Mouse (Mus musculus) lung, adult 2 months (tissue): ENCODE measurements around the gene Ranbp3l. TPM values are rescaled to one million over a fixed set of nuclear protein-coding genes. Genes with fewer than 3 reads are reported as not detected.

ENCODE experiments used
- DNase-seq: peaks from one replicate; pipeline ENCODE4 v3.0.0; 2022
- H3K4me1 ChIP-seq: fragments of 200-500 bp; 2 replicates; pipeline ENCODE4 v1.6.1; 2011; ENCODE audit warnings: low read length; ENCODE audit not compliant: control insufficient read depth, insufficient read depth
- H3K4me3 ChIP-seq: fragments of 200-500 bp; replicated peaks from 2 replicates; pipeline ENCODE3; 2011; ENCODE audit warnings: low read depth, mild to moderate bottlenecking, control low read depth, low read length; ENCODE audit errors: extremely low read depth
- CTCF ChIP-seq: fragments of 200-500 bp; IDR thresholded peaks from 2 replicates; pipeline ENCODE4 v1.5.1; 2011; ENCODE audit warnings: mild to moderate bottlenecking, low read length, control low read depth; ENCODE audit not compliant: insufficient read depth
- POLR2A ChIP-seq: fragments of 200-500 bp; IDR thresholded peaks from 2 replicates; pipeline ENCODE4 v1.6.1; 2011; ENCODE audit warnings: low read depth, mild to moderate bottlenecking, control low read depth, low read length, borderline replicate concordance; ENCODE audit errors: extremely low read depth
- WGBS: fragments of 180-500 bp; shearing (Covaris S2); methylation state at CpG from one replicate; pipeline ENCODE4 v1.1.7; 2018; 5-methylcytosine and 5-hydroxymethylcytosine counted together
- polyA plus RNA-seq: library from polyadenylated mRNA; depleted of rRNA; stranded (reverse); fragments of >200 nt; gene quantifications from 2 replicates; pipeline ENCODE4 v1.2.3, GENCODE M21; 2012

Gene Ranbp3l
- polyA plus RNA-seq, 1 experiment, result 0.07 TPM

- H3K4me3 ChIP-seq, result no peak overlapping the region
- peaks cover 9% of the 10 kb centered on the region for H3K4me1 ChIP-seq
- no peak for DNase-seq
- WGBS, result 62% methylated on average over 4 of the region's 4 CpGs
- TF ChIP-seq POLR2A (no peak), CTCF (no peak)
These were observed 101.1 kb downstream of the Ranbp3l start for GRCm38 (mm10) chr15:9068881-9069280.

DNA sequence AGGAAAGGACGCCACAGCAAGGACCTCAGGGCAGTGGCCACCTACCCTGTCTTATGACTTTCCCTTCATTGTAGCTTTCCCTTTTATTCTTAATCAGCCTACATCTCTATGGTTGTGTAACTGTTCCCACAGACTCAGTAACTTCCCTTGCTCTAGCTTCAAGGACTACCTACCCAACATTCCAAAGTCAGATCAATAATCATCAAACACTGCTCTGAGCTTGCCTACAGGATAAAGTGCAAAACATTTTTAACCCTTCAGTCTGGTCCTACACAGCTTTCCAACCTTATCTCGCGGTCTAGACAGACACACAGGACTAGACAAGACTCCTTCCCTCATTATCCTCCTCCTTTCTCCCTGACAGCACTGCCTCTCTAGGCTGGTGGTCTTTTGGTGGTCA lies 102.6 kb downstream of the Ranbp3l start:
- TF ChIP-seq CTCF (no peak), POLR2A (no peak)
- Histone ChIP-seq H3K4me1 (peaks cover 11% of the 10 kb centered on the region), H3K4me3 (peak overlapping the region; percentile 79)
- no peak for DNase-seq
- WGBS, result under 1% methylated on average over 3 of the region's 3 CpGs

GRCm38 (mm10) chr15:9070912-9071555 lies 103.3 kb downstream of the Ranbp3l start, which contains the start of gene Nadk2:
Gene Nadk2, plus strand, starts transcription at chr15:9071260.
- DNase-seq, result peak; percentile 98
- Histone ChIP-seq H3K4me1 (peaks cover 11% of the 10 kb centered on the region), H3K4me3 (peak within 1 kb of the TSS; percentile 79)
- TF ChIP-seq CTCF (no peak), POLR2A (no peak)
- WGBS, result under 1% methylated on average over 53 of the region's 54 CpGs

DNA sequence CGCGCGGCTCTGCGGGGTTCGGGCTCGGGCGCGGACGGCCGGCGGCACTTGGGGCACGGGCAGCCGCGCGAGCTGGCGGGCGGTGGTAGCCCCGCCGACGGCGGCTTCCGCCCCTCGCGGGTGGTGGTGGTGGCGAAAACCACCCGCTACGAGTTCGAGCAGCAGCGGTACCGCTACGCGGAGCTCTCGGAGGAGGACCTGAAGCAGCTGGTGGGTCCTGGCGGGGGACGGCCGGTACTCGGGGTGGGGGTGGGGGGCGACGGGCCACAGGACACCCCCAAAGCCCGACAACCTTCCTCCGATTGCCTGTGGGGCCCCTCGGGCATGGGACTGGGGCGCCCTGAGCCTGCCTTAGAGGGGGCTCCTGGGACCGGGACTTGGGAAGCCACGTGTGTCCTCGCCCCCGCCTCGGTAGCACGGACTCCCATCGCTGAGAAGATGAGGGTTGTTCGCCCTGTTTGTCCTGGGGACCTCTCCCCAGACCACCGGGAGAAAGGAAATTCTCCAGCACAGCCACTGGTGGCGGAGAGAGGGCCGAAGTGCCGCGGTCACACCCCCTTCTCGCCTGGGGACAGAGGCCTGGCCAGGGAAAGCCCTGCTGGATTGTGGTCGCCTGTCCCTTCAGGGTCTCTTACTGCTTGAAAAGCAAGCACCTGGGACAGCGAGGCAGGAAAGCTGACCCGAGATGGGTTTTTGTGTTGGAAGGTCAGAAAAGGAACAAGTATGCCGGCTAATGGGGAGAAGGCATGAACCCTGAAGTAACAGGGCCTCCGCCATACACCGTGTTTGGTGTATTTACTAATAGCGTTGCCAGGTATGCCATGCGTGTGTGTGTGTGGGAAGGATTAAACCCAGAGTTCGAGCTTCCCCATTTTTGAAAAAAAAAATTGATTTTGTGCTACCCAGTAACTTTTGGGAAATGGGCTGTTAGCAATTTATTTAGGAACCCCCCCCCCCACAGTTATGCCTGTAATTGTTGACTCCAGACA lies 104.1 kb downstream of the Ranbp3l start:
- no peak for TF ChIP-seq CTCF
- TF ChIP-seq POLR2A, result no peak

DNA sequence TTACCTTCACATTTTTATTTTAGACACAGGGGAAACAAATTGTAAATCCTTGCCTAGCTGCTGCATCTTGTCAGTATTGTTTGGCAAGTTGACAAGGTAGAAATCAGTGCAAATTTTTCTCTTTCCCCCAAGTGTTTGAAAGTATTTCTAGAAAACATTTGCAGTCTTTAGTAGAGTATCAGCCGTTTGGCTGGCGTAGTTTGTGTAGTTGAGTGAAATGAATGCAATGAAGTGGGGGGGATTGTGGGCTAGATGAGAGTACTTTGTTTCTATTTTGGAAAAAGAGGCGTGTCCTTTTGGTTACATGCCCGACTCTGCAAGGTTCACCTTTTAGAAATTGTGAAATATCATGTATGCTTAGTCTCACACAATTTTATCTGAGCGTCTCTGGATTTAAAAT lies 104.9 kb downstream of the Ranbp3l start:
- no peak for DNase-seq
- WGBS, result 18% methylated on average over 5 of the region's 5 CpGs
- Histone ChIP-seq H3K4me1 (peaks cover 11% of the 10 kb centered on the region), H3K4me3 (peak overlapping the region; percentile 51)
- TF ChIP-seq CTCF, result no peak
- TF ChIP-seq POLR2A, result no peak

More for the DNA sequence above, 104.1 kb downstream of the Ranbp3l start:
- peak overlapping the region; percentile 64 for H3K4me3 ChIP-seq
- peaks cover 11% of the 10 kb centered on the region for H3K4me1 ChIP-seq
- DNase-seq, result peak; percentile 68
- under 1% methylated on average over 66 of the region's 66 CpGs for WGBS

GRCm38 (mm10) chr15:9073067-9073608 lies 105.4 kb downstream of the Ranbp3l start:
- TF ChIP-seq CTCF, result no peak
- no peak for TF ChIP-seq POLR2A
- 33% methylated on average over 12 of the region's 12 CpGs for WGBS
- H3K4me3 ChIP-seq, result peak overlapping the region; percentile 51
- no peak for DNase-seq
- peaks cover 11% of the 10 kb centered on the region for H3K4me1 ChIP-seq

DNA sequence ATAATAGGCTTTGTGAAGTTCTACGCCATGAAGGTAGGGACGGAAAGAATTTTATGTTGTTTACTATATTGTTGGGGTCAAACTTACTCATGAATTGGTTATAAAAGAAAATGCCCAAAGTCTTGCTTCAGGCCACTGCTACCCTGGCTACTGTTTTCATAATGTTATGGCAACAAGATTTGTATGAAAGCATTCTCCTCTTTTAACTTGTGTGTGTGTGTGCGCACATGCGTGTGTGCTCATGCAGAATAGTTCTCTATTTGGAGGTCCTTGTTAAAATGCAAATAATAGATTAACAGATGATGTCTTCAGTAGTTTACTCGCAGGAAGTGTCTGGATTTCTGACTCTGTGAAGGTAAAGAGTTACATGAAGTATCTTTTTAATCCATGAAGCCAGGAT lies 105.9 kb downstream of the Ranbp3l start:
- Histone ChIP-seq H3K4me1 (peaks cover 11% of the 10 kb centered on the region), H3K4me3 (no peak overlapping the region)
- TF ChIP-seq CTCF, result no peak
- TF ChIP-seq POLR2A, result no peak
- WGBS, result 68% methylated on average over 5 of the region's 5 CpGs
- no peak for DNase-seq

DNA sequence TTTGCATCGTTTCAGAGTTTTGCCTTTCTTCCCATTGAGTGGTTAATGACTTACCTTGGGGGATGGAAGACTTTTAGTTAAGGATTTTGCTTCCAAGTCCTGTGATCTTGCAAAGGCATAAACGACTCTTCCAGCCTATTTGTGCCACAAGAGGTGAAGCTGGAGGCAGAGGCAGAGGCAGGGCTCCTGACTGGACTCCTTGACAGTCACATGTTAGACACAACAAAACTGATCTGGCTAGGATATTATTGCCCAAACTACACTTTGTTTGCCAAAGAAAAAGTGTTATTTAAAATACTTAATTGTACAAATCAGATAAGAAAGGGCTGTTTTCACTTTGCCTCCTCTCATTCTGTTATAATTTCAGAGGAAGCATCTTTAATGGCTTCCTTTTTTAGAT lies 106.4 kb downstream of the Ranbp3l start:
- H3K4me3 ChIP-seq, result no peak overlapping the region

DNA sequence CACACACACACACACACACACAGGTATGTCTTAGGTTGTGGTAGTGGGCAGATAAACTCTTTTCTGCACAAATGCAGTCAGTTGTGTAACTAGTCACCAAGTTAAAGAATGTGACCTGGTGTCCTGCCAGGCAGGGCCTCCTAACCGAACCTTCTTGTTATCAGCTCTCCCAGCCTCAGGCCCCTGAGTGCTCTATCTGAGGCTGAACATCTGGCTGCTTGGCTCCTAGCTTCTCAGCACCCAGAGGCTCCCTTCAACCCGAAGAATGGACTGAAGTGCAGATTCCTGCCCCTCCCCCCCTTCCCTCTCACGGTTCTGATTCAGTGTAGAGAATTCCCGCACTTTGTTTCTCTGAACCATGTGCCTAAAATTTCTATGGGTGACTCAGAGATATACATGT lies 106.9 kb downstream of the Ranbp3l start:
- Histone ChIP-seq H3K4me3 (no peak overlapping the region), H3K4me1 (peaks cover 11% of the 10 kb centered on the region)
- peak; percentile 27 for DNase-seq
- 30% methylated on average over 4 of the region's 4 CpGs for WGBS
- TF ChIP-seq POLR2A (no peak), CTCF (no peak)

More for the DNA sequence above, 106.4 kb downstream of the Ranbp3l start:
- TF ChIP-seq POLR2A, result no peak
- TF ChIP-seq CTCF, result no peak
- WGBS, result 33% methylated on average over 2 of the region's 2 CpGs
- no peak for DNase-seq
- peaks cover 11% of the 10 kb centered on the region for H3K4me1 ChIP-seq
